Mouse (Mus musculus): ENCODE data around the gene Selenov.

Gene Selenov

DNA sequence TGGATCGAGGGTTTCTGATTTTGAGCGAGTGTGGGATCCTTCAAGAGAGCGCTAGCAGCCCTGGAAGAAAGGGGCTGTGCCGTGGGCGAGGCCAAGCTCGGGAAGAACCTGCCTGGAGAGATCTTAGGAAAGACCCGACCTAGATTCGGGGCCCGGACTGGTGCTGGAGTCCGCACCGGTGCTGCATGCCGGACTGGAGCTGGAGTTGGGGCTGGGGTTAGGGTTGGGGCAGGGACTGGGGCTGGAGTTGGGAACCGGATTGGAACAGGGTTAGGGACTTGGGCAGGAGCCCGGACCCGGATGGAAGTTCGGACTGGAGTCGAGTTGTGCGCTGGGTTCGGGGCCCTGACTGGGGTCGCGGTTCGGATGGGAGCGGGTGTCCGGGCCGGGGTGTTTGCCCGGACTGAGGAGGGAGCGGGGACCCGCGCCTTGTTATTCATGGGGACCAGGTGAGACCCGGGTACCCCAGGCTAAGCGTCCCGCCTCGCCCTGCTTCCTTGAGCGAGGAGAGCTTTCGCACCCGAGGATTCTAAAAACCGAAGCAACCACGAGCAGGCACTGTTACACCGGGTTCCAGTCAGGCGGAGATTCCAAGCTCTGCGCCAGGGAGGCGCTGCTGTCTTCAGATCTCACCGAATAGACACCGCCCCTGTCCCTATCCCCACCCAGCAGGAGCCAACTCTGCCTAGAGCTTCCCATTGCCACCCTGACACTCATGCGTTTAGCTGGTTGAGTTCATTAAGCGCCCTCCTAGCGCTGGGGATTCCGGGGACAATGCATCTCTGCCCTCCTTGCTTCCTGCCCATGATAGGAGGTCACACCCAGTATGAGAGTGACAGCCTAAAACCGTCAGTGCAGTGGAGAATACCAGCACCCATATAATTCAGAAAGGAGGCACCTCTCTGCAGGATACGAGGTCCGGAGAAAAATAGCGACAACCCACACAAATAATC lies at the start of gene Selenov:
Gene Selenov, minus strand, starts transcription at position 549 of the 953 bp plus-strand sequence.
- peak; percentile 42 for DNase-seq

DNA sequence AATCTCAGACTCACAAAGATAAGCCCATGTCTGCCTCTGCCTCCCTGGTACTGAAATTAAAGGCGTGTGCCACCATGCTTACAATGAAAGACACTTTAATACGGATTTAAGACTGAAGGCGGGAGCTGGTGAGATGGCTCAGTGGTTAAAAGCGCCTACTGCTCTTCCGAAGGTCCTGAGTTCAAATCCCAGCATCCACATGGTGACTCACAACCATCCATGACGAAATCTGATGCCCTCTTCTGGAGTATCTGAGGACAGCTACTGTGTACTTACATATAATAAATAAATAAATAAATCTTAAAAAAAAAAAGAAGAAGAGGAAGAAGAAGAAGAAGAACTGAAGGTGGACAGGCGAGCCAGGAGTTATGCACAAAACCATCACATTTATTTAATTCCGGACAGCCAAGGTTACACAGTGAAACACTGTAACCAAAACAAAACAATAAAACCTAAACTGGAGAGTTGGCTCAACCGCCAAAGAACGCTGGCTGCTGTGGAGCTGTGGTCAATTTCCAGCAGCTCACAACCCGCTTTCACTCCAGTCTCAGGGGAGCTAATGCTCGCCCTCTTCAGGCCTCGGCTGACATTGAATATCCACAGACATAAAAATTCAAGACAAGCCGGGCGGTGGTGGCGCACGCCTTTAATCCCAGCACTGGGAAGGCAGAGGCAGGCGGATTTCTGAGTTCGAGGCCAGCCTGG lies 48.4 kb upstream of the Selenov start:
- DNase-seq, result peak; percentile 11

DNA sequence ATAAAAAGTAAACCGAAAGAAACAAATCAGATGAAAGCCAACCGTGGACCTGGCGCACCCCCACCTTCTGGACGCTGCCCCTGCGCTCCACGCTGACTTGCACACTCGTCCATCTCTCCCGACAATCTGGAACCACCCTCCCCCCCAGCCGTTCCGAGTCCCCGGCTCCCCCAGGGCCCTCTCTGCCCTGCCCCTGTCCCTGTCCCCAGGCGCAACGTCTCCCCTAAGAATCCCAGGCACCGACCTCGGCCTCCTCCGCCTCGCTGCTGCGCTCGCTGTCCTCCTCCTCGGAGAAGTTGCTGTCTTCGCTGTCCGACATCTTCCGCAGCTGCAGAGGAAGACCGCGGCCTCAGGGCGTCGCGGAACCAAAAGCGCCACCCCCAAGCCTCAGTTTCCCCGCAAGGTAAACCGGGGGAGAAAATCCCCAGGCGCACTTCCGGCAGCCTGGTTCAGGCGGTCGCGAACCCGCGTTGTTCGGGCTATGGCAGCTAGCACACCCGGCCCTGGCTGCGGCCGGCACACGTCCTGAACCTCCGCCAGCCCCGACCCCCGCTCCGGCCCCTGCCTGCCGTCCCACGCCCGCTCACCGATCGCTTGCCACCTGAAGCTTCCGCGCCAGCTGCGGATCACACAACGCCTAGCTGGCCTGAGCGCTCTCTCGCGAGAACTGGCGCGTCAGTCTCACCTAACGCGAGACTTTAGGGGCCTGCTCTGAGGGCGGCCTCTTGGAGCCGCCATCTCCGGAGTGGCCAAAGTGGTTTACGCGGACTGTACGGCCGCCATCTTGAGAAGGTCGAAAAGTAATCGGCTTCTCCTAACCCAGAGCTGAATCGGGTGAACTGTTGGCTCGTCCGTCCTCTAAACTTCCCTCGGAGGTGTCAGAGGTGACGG lies 47.4 kb upstream of the Selenov start, which contains the start of gene Supt5:
Gene Supt5, minus strand, starts transcription at position 639 of the 891 bp plus-strand sequence.
- peak; percentile 98 for DNase-seq

DNA sequence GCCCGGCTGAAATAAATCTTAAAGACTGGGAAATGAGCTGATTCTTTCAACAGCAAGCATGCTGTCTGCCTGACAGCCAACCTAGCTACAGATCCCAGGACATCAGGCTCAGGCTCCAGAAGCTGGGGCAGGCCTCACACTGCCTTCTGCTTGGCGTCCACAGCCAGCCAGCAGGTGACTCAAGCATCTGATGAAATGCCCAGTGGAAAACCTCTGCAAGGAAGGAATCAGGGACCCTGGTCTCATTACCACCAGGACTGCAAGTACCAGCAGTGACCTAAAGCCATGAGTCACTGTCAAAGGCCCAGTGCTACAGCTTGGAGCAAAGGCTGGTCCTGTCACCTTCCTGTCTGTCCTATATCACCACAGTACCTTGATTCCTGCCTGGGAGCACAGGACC lies 44.5 kb upstream of the Selenov start:
- DNase-seq, result no peak

DNA sequence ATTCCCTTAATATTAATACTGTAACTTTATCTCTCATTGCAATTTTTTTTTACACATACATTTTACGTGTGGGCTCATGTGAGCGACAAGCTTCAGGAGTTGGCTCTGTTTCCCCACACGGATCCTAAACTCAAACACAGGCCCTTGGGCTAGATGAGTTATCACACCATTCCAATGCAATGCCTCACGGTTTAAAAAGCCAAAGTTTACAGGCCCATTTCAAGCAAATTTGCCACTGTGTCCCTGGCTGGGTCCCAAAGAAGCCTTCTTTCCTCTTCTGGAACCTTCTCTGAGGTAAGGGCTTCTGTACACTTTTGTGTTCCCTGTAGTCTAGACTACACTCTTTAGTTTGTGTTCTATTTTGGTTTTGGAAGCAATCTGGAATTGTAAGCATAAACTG lies 43.5 kb upstream of the Selenov start:
- no peak for DNase-seq

DNA sequence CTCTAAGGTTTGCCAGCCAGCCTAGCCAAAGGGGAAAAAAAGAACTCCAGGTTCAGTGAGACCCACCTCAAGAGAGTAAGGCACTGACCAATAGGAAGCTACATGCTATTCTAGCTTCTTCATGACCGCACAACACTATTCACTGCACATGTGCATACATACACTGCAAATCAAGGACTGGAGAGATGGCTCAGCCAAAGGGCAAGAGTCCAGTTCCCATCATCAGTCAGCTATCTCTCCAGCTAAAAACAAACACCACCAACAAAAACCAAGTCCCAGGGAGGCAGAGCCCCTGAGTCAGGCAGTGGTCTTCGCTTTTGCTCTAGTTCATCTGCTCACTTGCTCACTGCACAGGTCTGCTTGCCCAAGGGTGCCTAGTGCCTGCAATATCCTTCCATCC lies 37.3 kb upstream of the Selenov start:
- DNase-seq, result no peak

DNA sequence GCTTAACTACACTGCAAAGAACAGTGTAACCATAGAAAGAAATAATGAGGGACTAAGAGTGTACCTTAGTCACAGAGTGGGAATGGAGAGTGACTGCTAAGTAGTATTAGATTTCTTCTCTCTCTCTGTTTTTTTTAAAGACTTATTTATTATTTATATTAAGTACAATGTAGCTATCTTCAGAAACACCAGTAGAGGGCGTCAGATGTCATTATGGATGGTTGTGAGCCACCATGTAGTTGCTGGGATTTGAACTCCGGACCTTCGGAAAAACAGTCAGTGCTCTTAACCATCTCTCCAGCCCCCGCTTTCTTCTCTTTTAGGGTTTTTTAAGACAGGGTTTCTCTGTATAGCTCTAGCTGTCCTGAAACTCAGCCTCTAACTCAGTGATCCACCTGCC lies 35.5 kb upstream of the Selenov start:
- no peak for DNase-seq

DNA sequence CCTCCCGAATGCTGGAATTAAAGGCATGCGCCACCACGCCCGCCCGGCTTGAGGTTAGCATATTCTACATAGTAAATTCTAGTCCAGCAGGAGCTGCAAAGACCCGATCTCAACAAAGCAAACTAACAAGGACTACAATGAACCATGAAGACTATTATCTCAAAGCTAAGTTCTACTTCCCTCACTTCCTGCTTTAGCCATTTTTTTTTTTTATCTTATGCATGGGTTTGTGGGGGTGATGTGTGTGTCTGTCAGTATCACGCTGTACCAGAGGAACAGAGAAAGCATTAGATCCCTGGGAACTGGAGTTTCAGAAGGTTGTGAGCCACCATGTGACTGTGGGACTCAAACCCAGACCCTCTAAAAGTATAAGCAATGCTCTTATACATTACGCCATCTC lies 34.3 kb upstream of the Selenov start:
- DNase-seq, result no peak

DNA sequence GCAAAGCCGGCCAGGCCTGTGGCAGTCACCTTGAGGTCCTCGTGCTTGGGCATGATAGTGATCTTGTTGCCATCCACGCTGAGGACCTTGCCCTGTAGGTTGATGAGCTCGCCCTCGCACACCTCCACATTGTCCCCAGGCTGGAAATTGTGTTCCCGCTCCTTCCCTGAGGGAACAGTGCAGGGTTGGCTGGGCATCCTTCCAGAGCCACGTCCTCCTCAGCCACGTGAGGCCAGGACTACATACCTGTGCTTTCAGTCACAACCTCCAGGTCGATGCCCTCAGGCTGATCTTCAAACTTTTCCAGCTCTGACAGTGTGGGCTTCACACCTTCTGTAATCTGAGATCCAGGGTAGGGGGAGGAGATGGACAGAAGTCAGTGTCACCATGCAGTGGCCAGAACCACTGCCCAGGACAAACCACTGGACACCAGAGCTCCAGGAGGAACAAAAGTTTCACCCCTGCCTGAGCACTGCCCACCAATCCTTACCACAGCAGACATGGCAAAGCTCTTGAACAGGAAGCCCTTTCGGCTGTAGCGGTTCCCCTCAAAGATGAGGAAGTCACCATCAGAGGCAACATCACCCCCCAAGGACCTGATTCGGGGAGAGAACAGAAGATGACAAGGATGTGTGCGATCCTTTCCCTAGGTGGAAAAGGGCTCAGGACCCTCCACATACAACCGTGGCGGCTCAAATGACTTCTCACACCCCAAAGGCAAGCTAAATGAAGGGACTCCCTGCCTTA lies 31.2 kb upstream of the Selenov start:
- DNase-seq, result no peak

DNA sequence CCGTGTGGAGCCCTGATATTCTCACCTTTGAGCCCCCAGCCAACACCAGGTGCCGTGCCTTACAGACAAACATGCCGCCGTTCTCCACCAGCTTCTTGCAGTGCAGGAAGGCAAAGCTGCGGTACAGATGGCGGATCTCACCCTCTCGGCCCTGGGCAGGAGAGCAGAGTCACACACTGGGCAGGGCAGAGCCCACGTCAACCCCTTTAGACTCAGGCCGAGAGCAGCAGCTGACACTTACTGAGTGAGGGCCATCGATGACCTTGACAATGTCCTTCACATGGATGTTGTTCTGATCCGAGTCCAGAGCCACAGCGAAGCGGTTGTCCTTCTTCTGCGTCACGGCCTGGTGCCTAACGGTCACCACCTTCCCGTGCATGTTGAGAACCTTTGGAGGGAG lies 27.7 kb upstream of the Selenov start:
- DNase-seq, result no peak

DNA sequence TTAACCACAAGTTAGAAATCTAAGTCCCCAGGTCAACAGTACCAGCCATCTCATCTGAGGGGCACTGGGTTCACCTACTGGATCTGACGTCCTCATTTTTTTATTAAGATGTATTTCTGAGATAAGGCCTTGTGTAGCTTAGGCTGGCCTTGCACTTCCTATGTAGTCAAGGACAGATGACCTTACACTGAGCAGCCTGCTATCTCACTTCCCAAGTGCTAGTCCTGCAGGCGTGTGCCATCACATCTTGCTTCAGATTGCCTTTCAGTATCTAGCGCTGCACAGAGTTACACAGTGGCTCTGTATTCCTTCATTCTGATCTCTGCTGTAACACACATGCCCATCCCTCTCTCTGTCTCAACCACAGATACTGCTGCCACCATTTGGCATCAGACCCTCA lies 27.1 kb upstream of the Selenov start:
- DNase-seq, result no peak

DNA sequence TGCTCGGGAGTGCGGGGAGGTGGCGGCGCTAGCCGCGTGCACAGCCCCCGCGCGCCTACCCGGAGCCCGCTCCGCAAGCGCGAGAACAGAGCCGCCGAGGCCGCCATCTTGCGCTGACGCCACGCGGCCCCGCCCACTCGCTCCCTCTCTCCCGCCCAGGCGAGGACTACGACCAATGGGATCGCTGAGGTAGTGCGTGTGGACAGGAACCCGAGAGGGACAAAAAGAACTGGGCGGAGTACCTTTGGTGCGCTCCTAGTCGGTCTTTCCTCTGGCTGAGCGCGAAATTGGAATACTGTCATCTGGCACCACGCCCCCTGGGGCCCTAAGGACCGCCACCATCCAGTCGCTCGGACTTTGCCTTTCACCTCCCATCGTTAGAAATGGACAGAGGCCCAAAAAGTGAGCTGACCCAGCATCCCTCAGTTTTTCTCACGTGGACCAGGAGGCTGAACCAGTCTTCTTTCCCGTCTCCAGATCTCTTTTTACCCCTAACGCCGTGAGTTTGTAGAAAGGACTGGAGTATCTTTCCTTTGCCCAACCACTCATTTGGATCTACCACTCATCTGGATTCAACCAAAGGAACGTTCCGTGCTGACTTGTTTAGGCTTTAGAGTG lies 21.0 kb upstream of the Selenov start, which contains the start of gene Timm50:
Gene Timm50, minus strand, starts transcription at position 147 of the 618 bp plus-strand sequence.
- DNase-seq, result peak; percentile 98

DNA sequence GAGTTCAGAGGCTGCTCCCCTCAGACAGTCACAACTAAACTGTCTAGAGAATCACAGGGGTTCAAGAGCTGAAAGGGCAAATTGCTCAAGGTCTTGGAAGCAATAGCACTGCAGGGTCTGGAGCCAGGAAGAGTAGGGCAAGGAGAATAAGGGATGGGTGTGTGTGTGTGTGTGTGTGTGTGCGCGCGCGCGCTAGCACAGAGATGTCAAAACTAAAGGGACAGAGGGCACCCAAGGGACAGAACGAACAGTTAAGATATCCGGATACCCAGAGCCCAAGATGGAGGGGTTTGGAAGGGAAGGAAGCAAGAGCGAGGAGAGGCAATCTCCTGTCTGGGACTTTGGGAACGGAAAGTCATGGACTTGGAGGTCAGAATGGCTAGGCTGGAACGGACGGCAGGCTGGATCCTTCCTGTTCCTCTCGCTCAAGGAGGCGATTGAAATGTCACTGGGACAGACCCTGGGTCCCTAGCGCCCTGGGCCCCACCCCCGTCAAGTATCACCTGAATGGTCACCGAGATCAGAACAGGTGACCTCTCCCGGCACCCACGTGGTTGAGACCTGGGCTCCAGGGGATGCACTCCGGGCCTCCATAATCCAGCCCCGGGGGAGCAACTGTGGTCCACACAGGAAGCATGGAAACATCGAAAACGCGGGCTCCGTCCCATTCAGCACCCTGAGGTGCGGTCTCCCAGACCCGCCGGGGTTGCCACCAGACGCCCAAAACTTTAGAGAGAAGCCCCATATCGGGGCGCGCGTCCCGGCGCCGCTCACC lies 20.4 kb upstream of the Selenov start:
- no peak for DNase-seq

DNA sequence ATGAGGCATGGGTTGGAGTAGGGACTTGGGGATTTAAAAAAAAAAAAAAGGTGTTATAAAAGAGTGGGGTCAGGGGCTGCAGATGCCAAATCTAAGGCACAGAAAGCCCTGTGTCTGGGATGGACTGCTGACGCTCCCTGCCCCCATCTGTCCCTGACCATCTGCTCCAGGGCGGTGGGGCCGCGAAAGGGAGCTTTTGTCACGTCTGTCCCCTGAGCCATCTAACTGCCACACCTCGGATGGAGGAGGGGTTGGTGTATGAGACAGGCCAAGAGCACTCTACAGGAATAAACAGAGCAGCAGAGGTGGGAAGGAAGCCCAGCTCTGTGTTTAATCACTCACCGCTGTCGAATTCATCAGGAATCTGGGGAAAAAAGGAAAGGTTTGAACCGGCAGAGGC lies 18.8 kb upstream of the Selenov start:
- DNase-seq, result no peak

DNA sequence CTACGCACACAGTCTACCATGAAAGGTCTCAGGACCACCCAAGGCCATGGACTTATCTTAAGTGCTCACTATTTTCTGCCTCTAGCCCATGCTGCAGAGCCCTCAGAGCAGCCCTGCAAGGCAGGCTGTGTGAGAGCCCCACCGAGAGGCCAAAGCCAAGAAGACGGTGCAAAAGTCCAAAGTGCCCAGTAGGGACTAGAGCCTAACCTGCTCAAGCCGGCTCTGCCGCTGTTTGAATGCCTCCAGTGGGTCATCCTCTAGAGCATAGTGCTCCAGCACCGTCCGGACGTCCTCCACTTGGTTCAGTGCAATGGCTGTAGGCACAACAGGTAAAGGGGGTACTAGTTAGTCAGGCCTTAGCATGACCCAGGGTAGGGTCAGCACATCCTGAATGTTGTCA lies 15.2 kb upstream of the Selenov start:
- DNase-seq, result no peak

DNA sequence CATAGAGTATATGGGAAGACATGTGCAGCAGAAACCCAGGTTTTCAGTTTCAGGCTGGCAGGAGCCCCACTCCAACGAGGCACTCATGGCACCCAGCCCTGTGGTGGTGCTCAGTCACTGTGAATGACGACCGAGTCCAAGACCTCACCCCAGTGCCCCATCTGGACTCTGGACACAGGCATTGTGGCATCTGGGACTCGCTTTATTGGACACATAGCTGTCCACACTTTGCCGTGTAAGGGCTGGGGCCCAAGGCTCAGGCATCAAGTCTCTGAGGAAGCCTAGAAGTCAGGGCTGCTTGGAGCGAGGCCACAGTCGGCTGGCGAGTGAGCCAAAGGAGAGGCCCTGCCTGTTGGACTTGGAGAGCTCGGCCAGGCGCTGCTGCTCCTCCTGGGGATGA lies 14.7 kb upstream of the Selenov start:
- DNase-seq, result no peak

DNA sequence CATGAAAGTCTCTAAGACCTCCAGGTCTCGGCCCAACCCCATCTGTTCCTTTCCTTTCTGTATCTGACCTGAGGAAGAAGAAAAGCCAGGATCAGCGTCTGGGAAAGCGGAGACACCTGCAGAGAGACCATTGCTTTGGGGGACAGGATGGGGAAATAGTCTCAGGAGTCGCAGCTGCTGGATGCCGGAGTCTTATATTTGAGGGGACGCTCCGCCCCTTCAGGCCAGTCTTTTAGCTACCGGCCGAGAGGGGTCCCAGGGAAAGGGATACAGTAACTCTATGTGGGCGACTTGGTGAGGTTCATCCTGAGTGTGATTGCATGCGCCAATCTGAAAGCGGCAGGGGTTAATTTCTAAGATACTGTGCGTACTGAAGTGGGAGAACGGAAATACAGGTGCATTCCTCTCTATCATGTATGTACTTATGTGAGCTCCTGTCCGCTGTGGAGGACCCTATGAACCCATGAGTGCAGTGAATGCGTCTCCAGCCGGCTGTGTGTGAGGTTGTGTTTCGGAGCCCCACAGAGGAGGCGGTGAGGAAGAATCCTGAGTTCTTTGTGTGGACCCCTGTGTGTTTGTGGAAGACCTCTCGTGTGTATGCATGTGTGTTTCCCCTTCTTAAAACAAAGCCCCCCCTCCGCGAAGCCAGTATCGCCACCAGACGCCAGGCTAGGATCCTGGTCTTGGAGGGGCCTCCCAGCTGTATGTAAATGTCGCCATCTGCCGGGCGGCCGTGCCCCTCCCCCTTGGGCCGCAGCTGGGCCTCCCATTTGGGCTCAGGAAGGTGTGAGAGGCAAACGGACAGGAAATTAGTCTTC lies 10.8 kb upstream of the Selenov start, which contains the start of gene Dll3:
Gene Dll3, minus strand, starts transcription at position 623 of the 818 bp plus-strand sequence.
- DNase-seq, result no peak

DNA sequence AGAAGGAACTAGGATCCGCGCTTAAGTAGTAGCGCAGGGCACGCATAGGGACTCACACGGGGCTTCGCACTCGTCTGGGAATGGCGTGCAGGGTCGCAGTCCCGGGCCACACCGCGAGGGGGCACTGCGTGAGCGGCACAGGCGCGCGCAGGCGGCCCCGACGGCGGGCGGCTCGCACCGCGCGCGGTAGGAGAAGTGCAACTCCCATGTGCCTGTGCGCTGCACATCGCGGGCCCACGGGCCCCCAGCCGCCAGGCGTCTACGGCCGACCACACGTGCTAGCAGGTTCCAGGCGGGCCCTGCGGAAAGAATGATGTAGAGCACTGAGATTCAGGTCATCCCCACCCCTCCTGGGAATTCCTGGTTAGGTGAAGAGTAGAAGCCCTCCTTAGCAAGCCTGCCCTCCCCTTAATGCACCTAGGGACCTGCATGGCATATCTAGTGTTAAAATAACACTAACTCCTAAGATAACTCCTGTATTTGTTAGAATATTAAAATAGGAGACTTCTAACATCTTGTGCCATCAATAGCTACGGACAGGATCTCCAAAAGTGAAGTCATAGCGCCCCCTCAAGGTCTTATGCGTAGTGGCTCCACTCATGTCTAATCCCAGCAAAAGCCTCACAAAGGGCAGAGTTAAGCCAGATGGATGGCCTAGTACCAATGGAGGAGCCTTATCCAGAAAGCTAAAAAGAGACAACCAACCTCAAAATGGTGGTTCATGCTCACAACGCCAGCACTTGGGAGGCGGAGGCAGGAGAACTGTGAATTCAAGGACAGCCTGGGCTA lies 8.0 kb upstream of the Selenov start:
- peak; percentile 24 for DNase-seq

DNA sequence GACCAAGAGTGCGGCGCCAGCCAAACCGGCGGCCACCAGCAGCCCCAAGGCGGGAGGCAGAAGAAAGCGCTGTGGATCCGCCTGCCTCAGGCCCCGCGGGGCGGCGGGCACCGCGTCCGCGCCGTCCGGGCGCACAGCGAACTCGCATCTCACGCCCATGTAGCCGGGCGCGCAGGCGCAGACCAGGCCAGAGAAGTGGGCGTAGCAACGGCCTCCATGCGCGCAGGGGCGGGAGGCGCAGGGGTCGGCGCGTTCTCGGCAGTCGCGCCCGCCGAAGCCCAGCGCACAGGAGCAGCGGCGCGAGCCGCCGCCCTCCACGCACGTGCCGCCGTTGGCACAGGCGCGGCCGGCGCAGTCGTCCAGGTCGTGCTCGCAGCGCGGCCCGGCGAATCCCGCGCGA lies 3.5 kb upstream of the Selenov start:
- DNase-seq, result peak; percentile 79

All from right cerebral cortex, adult 18-20 months (tissue).